Mouse (Mus musculus) heart, embryonic 12.5 days (tissue): ENCODE measurements around the gene Dctn1. TPM values are rescaled to one million over a fixed set of nuclear protein-coding genes. Genes with fewer than 3 reads are reported as not detected.

Source experiments
- ATAC-seq: fragments of 200-750 bp; cut with Nextera tagmentation; 2 replicates; pipeline ENCODE4 v1.8.0; 2017; ENCODE audit warnings: moderate TSS enrichment, moderate library complexity; ENCODE audit not compliant: insufficient number of reproducible peaks, low FRiP score
- H3K27ac ChIP-seq: fragments of 300-500 bp; sonication (generic); 2 replicates; pipeline ENCODE4 v1.5.1; 2016; ENCODE audit warnings: mild to moderate bottlenecking, moderate library complexity; ENCODE audit not compliant: poor library complexity, severe bottlenecking
- H3K27me3 ChIP-seq: fragments of 300-500 bp; sonication (generic); replicated peaks from 2 replicates; pipeline ENCODE4 v1.6.1; 2016; ENCODE audit warnings: mild to moderate bottlenecking, moderate library complexity
- H3K36me3 ChIP-seq: fragments of 300-500 bp; sonication (generic); 2 replicates; pipeline ENCODE4 v1.6.1; 2016; ENCODE audit warnings: mild to moderate bottlenecking, moderate library complexity
- H3K4me1 ChIP-seq: fragments of 300-500 bp; sonication (generic); replicated peaks from 2 replicates; pipeline ENCODE4 v1.6.1; 2016; ENCODE audit warnings: mild to moderate bottlenecking
- H3K4me2 ChIP-seq: fragments of 300-500 bp; sonication (generic); 2 replicates; pipeline ENCODE4 v1.6.1; 2016; ENCODE audit warnings: mild to moderate bottlenecking, moderate library complexity
- H3K4me3 ChIP-seq: fragments of 300-500 bp; sonication (generic); 2 replicates; pipeline ENCODE4 v1.5.1; 2016; ENCODE audit warnings: mild to moderate bottlenecking
- H3K9ac ChIP-seq: fragments of 300-500 bp; sonication (generic); 2 replicates; pipeline ENCODE4 v1.6.1; 2016; ENCODE audit warnings: mild to moderate bottlenecking, moderate library complexity
- H3K9me3 ChIP-seq: fragments of 300-500 bp; sonication (generic); replicated peaks from 2 replicates; pipeline ENCODE4 v1.6.1; 2016; ENCODE audit warnings: mild to moderate bottlenecking, moderate library complexity
- WGBS: fragments of 180-500 bp; shearing (Covaris S2); methylation state at CpG from one replicate; pipeline ENCODE4 v1.1.7; 2016; 5-methylcytosine and 5-hydroxymethylcytosine counted together
- polyA plus RNA-seq: library from polyadenylated mRNA; unstranded; fragments of >200 nt; fragmentation: Nextera tagmentation; extraction: Ambion mirVana; gene quantifications from 2 replicates; pipeline ENCODE4 v1.2.1, GENCODE M21; 2016

The Dctn1 gene
- polyA plus RNA-seq, 1 experiment from 2014 or later, result 86.9 TPM

DNA sequence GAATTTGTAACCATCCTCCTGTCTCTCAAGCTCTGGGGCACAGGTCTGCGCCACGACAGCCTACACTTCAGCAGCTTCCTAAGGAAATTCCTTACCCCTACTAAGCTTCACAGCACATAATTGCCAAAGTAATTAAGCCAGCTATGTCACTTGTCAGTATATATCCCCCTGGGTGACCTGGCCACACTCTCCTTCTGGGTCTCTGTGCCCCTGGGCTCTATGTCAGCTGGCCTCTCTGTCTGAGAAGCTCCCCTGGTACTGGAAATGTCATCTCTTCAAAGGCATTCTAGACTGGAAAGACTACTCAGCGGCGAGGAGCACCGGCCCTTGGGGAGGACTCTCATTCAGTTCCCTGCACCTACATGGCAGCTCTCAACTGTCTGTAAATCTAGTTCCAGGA, 42.8 kb upstream of the Dctn1 start:
- H3K4me1 ChIP-seq, result peaks cover 41% of the 10 kb centered on the region
- H3K9ac ChIP-seq, result no peak overlapping the region
- ATAC-seq, result no peak
- H3K9me3 ChIP-seq, result no peaks in the 10 kb centered on the region
- no peak overlapping the region for H3K27ac ChIP-seq
- H3K27me3 ChIP-seq, result no peaks in the 10 kb centered on the region
- H3K36me3 ChIP-seq, result peaks cover 20% of the 10 kb centered on the region
- 84% methylated on average over 5 of the region's 5 CpGs for whole genome bisulfite sequencing
- no peak overlapping the region for H3K4me3 ChIP-seq
- peak overlapping the region; percentile 96 for H3K4me2 ChIP-seq

DNA sequence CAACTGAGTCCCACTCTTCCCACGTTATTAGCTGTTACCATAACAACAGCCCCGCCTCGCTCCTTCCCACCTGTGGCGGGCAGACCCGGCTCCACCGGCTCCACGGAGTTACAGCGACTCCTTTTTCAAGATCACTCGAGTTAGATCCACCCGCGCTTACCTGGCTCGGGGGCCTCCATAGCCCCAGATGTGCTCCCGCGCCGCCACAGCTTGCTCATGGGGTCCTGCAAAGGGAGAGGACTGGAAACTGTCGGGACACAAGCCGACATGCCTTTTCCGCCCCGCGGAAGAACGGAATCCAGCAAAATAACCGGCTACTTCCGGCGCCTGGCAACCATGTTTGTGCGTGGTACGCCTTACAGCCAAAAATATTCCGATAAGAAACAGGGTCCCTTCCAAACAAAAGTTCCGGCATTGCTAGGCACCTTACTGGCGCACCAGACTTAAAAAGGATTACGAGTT, 40.8 kb upstream of the Dctn1 start:
- Histone ChIP-seq H3K4me3 (peak overlapping the region; percentile 92), H3K4me1 (peaks cover 33% of the 10 kb centered on the region), H3K36me3 (0 out of 2 replicates have a peak, but pooled peaks cover under 1% of the 10 kb centered on the region), H3K9me3 (no peaks in the 10 kb centered on the region), H3K27me3 (no peaks in the 10 kb centered on the region), H3K9ac (peak overlapping the region; percentile 81), H3K4me2 (peak overlapping the region; percentile 81), H3K27ac (peak overlapping the region; percentile 50; the same call in 1 of the 2 replicates)
- no peak for ATAC-seq
- WGBS, result under 1% methylated on average over 30 of the region's 30 CpGs

DNA sequence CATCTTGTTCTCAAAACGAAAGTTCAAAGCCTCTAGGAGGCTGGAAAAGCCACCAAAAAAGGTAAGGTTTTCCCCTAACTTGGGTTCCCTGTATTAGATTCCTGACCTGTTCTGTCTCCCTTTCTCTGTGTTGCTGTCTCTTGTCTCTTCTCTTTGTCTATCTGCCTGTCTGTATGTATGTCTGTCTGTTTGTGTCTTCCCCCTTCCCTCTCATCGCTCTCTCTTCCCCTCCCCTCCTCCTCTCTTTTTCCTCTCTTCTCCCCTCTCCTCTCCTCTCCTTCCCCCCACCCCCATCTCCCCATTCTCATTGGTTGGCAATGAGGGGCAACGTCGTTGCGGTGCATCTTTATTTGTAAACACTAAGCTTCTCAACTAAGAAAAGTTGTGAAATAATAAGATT, 40.4 kb upstream of the Dctn1 start, which contains the start of gene Ino80b:
TSS of gene Ino80b (minus strand) at position 101 of the 400 bp plus-strand sequence.
- Histone ChIP-seq H3K4me3 (peak within 1 kb of the TSS; percentile 92), H3K36me3 (no peaks in the 10 kb centered on the region), H3K9ac (peak within 1 kb of the TSS; percentile 81), H3K27me3 (no peaks in the 10 kb centered on the region), H3K4me1 (peaks cover 28% of the 10 kb centered on the region), H3K9me3 (no peaks in the 10 kb centered on the region), H3K27ac (peak within 1 kb of the TSS; percentile 50; the same call in 1 of the 2 replicates), H3K4me2 (peak within 1 kb of the TSS; percentile 81)
- no peak for ATAC-seq
- 28% methylated on average over 5 of the region's 5 CpGs for WGBS

DNA sequence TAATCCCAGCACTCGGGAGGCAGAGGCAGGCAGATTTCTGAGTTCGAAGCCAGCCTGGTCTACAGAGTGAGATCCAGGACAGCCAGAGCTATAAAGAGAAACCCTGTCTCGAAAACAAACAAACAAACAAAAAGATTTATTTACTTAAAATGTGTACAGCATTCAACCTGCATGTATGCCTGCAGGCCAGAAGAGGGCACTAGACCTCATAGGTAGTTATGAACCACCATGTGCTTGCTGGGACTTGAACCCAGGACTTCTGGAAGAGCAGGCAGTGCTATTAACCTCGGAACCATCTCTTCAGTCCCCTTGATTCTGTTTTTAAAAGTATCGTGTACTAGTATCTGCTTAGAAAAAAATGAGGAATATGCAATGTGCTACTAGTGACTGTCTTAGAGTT, 38.3 kb upstream of the Dctn1 start:
- no peak for ATAC-seq
- Histone ChIP-seq H3K9ac (no peak overlapping the region), H3K36me3 (no peaks in the 10 kb centered on the region), H3K27ac (no peak overlapping the region), H3K4me2 (no peak overlapping the region), H3K27me3 (no peaks in the 10 kb centered on the region), H3K9me3 (no peaks in the 10 kb centered on the region), H3K4me3 (no peak overlapping the region), H3K4me1 (peaks cover 19% of the 10 kb centered on the region)
- WGBS, result 92% methylated on average over 5 of the region's 5 CpGs

DNA sequence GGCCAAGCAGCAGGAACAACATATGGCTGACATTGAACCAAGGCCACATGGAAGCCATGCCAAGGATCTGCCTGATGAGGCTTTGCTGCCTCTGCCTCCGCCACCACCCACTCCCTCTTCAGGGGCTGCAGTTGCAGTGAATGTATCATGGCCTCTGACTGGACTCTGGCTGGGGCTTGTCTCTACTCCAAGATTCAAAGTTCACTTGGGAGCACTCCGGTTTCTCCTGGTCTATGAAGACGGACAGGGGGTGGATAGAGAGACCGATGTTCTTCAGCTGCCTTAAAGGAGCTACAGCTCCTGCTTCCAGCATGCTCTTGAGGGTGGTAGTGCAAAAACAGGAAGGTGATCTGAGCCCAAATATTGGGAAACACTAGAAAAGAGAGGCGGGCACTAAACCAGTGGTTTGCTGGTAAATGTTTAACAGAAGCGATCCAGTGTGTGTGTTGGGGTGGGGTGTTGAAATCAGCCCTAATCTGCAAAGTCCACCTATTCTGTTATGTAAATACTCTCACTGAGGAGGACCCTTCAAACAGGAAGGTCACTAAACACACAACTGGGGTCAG, 34.2 kb upstream of the Dctn1 start:
- H3K4me1 ChIP-seq, result peaks cover 16% of the 10 kb centered on the region
- ATAC-seq, result no peak
- no peak overlapping the region; the same call in 1 of the 2 replicates for H3K9ac ChIP-seq
- no peaks in the 10 kb centered on the region for H3K36me3 ChIP-seq
- no peak overlapping the region for H3K4me2 ChIP-seq
- 73% methylated on average over 6 of the region's 6 CpGs for WGBS
- no peak overlapping the region for H3K4me3 ChIP-seq
- H3K9me3 ChIP-seq, result no peaks in the 10 kb centered on the region
- peaks cover 11% of the 10 kb centered on the region; the same call in 1 of the 2 replicates for H3K27me3 ChIP-seq
- no peak overlapping the region for H3K27ac ChIP-seq

DNA sequence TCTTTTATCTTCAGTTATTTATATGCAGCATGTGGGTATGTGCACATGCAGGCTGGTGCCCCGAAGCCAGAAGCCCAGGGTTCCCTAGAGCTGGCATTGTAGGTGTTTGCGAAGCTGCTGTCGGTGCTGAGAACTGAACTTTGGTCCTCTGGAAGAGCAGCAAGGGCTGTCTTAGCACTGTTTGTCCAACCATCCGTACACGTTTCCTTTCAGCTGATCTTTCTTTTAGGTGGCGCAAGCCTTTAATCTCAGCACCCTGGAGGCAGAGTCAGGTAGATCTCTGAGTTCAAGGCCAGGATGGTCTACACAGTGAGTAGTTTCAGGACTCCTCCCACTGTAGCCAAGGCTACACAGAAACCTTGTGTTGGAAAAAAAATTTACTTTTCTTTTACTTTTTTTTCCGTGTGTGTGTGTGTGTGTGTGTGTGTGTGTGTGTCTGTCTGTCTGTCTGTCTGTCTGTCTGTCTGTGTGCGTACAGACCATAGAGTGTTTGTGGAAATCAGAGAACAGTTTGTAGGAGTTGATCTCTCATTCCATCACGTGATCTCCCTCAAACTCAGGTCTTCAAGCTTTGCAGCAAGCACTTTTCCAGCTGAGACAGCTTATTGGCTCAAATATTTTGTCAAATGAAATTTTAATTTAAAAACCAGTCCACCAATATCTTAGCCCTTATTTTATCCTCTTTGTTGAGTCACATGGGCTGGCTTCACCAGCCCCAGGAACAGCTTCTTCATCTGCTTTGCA, 33.4 kb upstream of the Dctn1 start:
- Histone ChIP-seq H3K9me3 (no peaks in the 10 kb centered on the region), H3K4me1 (peaks cover 18% of the 10 kb centered on the region), H3K4me3 (no peak overlapping the region), H3K9ac (no peak overlapping the region), H3K27ac (no peak overlapping the region), H3K27me3 (peaks cover 11% of the 10 kb centered on the region; the same call in 1 of the 2 replicates), H3K4me2 (no peak overlapping the region), H3K36me3 (no peaks in the 10 kb centered on the region)
- ATAC-seq, result no peak
- 78% methylated on average over 9 of the region's 9 CpGs for WGBS

DNA sequence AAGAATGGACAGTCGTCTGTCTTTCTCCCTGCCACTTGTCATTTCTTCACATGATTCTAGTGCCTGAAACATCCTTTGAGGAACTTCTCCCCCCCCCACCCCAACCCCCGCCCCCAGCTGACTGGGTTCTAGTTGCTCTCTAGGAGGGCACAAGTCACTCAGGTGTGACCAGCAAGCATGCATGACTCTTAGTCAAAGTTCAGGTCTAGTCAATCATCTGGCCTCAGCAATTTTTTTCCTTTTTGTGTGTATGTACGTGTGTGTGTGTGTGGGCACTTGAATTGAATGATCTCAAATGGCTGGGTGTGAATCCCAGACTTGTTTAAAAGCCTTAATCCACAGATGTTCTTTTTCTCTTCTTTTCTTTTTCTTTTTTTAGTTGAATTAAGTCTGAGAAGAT, 31.5 kb upstream of the Dctn1 start:
- Histone ChIP-seq H3K27ac (no peak overlapping the region), H3K4me1 (peaks cover 32% of the 10 kb centered on the region), H3K4me2 (no peak overlapping the region), H3K4me3 (no peak overlapping the region), H3K9ac (no peak overlapping the region), H3K27me3 (peaks cover 11% of the 10 kb centered on the region; the same call in 1 of the 2 replicates), H3K36me3 (no peaks in the 10 kb centered on the region; the same call in 1 of the 2 replicates), H3K9me3 (no peaks in the 10 kb centered on the region)
- no peak for ATAC-seq
- WGBS, result 70% methylated on average over 3 of the region's 3 CpGs

DNA sequence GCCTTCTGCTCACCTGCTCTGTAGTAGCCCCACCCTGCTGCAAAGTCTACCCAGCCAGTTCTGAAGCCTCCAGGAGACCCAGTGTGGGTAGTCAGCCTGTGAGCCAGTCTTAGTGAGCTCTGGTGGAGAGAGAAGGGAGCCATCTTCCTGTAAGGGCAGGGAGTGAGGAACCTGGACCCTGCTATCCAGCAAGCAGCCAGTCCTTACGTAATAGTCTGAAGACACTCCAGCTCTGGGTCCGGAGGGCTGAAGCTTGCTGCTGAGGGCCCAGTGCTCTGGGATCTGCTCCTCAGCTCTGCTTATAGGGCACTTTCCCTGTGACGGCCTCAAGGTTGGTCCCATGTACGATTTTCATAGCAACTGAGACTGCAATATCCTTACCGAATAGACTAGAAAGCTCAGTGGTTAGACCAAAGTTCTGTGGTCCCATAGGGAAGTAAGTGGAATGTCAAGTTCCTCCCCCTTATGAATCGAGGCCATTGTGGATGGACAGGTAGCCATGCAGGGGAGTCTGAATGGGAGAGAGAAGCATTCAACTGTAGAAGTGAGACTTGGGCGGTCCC, 30.7 kb upstream of the Dctn1 start, which contains the start of gene Rtkn:
TSS of gene Rtkn (plus strand) at position 513 of the 563 bp plus-strand sequence.
- Histone ChIP-seq H3K27me3 (peaks cover 11% of the 10 kb centered on the region; the same call in 1 of the 2 replicates), H3K4me3 (peak within 1 kb of the TSS; percentile 68), H3K4me2 (peak within 1 kb of the TSS; percentile 85), H3K27ac (peak within 1 kb of the TSS; percentile 100), H3K9me3 (no peaks in the 10 kb centered on the region), H3K4me1 (peaks cover 34% of the 10 kb centered on the region), H3K36me3 (no peaks in the 10 kb centered on the region; the same call in 1 of the 2 replicates), H3K9ac (peak within 1 kb of the TSS; percentile 92)
- WGBS, result 66% methylated on average over 7 of the region's 7 CpGs
- no peak for ATAC-seq

DNA sequence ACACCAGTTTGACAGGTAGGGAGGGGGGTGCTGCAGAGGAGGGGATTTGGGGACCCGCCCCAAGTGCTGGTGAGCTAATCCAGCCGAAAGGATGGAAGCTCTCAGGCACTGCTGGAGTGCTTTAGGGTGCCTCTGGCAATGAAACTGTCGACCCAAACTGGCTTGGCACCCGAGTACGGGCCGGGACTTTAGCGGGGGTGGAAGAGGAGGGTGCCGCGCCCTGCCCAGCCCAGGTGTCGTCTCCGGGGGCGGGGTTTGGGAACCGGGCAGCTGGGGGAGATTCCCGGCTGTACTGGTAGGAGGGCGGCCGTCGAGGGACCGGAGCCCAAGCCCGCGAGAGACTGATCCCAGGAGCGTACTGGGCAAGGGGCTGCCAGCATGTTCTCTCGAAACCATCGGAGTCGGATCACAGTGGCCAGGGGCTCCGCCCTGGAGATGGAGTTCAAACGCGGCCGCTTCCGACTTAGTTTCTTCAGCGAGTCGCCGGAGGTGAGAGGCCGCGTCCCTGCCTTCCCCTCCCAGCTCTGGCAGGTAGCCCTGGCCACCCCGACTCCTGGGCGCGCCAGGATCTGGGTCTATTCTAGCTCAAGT, 30.1 kb upstream of the Dctn1 start:
- Histone ChIP-seq H3K4me1 (peaks cover 34% of the 10 kb centered on the region), H3K4me3 (peak overlapping the region; percentile 68), H3K36me3 (no peaks in the 10 kb centered on the region; the same call in 1 of the 2 replicates), H3K27ac (no peak overlapping the region), H3K9me3 (no peaks in the 10 kb centered on the region), H3K4me2 (peak overlapping the region; percentile 85), H3K9ac (peak overlapping the region; percentile 92), H3K27me3 (peaks cover 11% of the 10 kb centered on the region; the same call in 1 of the 2 replicates)
- ATAC-seq, result no peak
- 7% methylated on average over 37 of the region's 37 CpGs for WGBS

DNA sequence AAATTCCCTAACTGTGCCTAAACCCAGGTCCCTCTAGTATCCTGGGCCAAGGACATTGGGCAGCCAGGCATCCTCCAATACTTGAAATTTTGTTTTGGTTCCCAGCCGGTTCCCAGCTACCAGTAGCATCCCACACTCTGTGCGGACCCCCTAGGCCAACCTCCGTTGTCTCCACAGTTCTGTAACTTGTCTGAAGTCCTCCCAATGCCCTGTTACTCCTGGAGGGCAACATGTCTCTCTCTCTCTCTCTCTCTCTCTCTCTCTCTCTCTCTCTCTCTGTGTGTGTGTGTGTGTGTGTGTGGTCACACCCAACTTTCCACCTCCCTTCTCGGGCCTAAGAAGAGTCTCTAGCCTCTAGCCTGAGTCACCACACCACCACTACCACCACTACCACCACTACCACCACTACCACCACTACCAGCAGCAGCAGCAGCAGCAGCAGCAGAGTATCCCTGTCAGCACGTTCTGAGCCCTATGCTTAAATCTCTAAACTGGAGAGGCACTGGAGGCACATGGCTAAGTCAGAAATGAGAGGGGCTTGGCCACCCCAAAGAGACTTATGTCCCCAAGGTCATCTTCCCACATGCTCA, 29.3 kb upstream of the Dctn1 start:
- Histone ChIP-seq H3K4me1 (peaks cover 37% of the 10 kb centered on the region), H3K4me3 (peak overlapping the region; percentile 68), H3K36me3 (no peaks in the 10 kb centered on the region; the same call in 1 of the 2 replicates), H3K9ac (peak overlapping the region; percentile 92), H3K27me3 (peaks cover 11% of the 10 kb centered on the region; the same call in 1 of the 2 replicates), H3K27ac (peak overlapping the region; percentile 100), H3K9me3 (no peaks in the 10 kb centered on the region), H3K4me2 (peak overlapping the region; percentile 85)
- ATAC-seq, result no peak
- 21% methylated on average over 5 of the region's 5 CpGs for WGBS
